Mouse (Mus musculus): ENCODE measurements at regions not wholly inside any gene's neighbourhood (a gene's known extent, or its start where the extent isn't known, plus 50 kb on each side); places are given as distances from the start of the nearest gene placed in this dataset.

DNA sequence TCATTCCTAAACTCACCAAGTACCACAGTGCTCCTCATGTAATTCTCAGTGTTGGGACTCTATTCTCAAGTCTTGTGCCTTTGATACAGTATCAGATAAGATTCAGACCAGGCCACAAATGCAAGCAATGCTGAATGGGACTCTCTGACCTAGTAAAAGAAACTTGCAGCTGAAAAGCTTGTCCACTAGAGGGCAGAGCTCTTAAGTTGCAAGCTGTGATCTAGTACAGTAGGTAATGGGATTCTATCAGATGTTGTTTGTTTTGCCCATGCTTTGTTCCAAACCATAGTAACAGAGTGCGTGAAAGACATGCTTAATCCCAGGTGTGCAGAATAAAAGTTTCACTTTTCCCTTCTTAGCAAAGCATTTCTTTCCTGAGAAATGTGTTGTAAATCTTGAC, 383.2 kb upstream of the Chrm2 start:
- H3K27ac ChIP-seq, result no peak overlapping the region
- H3K9ac ChIP-seq, result no peak overlapping the region
- no peaks in the 10 kb centered on the region for H3K27me3 ChIP-seq (replicated peaks)
- no peak for ATAC-seq (ENCODE audit: insufficient read depth, low FRiP score, low read depth)
- H3K4me1 ChIP-seq, result no peaks in the 10 kb centered on the region
- WGBS, result 57% methylated on average over 1 of the region's 1 CpGs
- H3K4me2 ChIP-seq, result no peak overlapping the region
- H3K9me3 ChIP-seq, result no peaks in the 10 kb centered on the region
- H3K4me3 ChIP-seq (replicated peaks), result no peak overlapping the region
- H3K36me3 ChIP-seq, result no peaks in the 10 kb centered on the region

DNA sequence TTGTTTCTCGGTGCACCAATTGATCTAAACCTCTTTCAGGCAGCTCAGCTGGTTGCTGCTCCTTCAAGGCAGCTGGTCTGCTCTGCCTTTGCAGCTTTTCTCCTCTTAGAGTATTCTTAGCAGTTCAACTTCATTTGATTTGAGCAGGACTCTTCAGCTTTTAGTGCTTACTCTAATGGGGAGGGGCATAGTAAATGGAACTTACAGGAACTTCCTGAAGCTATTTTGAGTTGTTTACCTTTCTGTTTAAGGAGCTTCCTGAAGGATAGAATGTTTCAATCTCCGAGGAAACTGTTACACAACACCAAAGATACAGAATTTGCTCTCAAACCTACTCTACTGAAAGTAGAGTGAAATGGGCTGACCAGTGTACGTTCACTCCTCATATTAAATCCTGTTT, 385.8 kb upstream of the Chrm2 start:
- Histone ChIP-seq H3K4me2 (no peak overlapping the region), H3K4me3 (replicated peaks) (no peak overlapping the region), H3K27me3 (replicated peaks) (no peaks in the 10 kb centered on the region), H3K4me1 (no peaks in the 10 kb centered on the region), H3K27ac (no peak overlapping the region), H3K36me3 (no peaks in the 10 kb centered on the region), H3K9me3 (no peaks in the 10 kb centered on the region), H3K9ac (no peak overlapping the region)
- 49% methylated on average over 3 of the region's 3 CpGs for WGBS
- ATAC-seq (ENCODE audit: insufficient read depth, low FRiP score, low read depth), result no peak

DNA sequence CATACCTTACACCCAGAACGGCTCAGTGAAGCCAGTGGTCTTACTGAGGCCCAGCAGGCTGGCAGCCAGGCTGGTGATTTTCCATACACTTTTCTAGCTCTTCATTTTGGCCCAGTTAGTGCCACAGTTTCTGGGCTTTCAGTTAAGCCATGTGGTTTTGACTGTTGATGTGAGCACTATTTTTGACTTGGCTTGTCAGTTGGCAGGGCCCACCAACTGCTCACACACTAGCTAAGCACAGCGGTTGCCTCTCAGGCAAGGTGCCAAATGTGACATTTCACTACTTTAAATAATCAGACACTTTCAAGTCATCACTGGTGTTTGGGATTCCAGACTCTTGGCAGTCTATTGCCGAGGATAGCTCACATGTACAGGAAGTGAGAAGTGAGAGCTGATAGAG, 399.0 kb upstream of the Chrm2 start:
- H3K4me1 ChIP-seq, result no peaks in the 10 kb centered on the region
- H3K27me3 ChIP-seq (replicated peaks), result no peaks in the 10 kb centered on the region
- no peak overlapping the region for H3K4me2 ChIP-seq
- H3K4me3 ChIP-seq (replicated peaks), result no peak overlapping the region
- H3K9ac ChIP-seq, result no peak overlapping the region
- no peaks in the 10 kb centered on the region for H3K9me3 ChIP-seq
- no peak overlapping the region for H3K27ac ChIP-seq
- 47% methylated on average over 3 of the region's 3 CpGs for WGBS
- ATAC-seq (ENCODE audit: insufficient read depth, low FRiP score, low read depth), result no peak
- H3K36me3 ChIP-seq, result no peaks in the 10 kb centered on the region

DNA sequence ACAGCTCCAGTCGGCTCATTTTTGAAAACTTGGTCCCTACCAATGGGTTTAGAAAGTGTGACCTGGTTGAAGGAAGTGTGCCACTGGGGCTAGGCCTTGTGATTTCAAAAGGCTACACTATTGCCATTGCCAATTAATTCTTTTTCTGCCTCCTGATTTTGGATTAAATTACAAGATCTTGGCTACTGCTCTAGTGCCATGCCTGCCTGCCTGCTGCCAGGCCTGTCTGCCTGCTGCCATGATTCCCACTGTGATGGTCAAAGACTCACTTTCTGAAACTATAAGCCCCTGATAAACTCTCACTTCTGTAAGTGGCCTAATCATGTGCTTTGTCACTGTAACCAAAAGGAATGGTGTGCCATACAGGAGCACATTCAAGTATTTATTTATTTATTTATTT, 400.4 kb upstream of the Mtpn start:
- Histone ChIP-seq H3K27ac (no peak overlapping the region), H3K9me3 (no peaks in the 10 kb centered on the region), H3K36me3 (no peaks in the 10 kb centered on the region), H3K4me3 (replicated peaks) (no peak overlapping the region), H3K4me2 (no peak overlapping the region), H3K4me1 (no peaks in the 10 kb centered on the region), H3K9ac (no peak overlapping the region), H3K27me3 (replicated peaks) (no peaks in the 10 kb centered on the region)
- 91% methylated on average over 1 of the region's 1 CpGs for WGBS
- ATAC-seq (ENCODE audit: insufficient read depth, low FRiP score, low read depth), result no peak

DNA sequence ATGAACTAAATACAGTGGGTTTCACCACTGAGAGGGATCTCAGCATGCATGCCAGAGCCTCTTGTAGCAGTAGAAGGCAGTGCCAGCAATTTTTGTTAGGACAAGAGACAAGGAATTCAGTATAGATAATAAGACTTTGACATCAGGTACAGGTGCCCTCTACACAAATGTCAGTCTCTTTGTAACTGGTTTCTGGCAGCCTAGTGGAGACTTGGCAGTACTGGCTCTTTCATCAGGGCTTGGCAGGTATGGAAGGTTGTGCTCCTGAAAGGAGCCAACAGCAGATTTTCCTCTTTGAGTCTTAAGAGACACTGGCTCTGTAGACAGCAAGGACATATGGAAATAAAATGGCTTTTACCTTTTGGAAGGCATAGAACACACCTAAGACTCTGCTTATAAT, 384.5 kb upstream of the Mtpn start:
- no peak overlapping the region for H3K4me3 ChIP-seq (replicated peaks)
- H3K4me1 ChIP-seq, result no peaks in the 10 kb centered on the region
- no peak overlapping the region for H3K27ac ChIP-seq
- no peaks in the 10 kb centered on the region for H3K36me3 ChIP-seq
- H3K9ac ChIP-seq, result no peak overlapping the region
- no peak overlapping the region for H3K4me2 ChIP-seq
- no peaks in the 10 kb centered on the region for H3K9me3 ChIP-seq
- no peaks in the 10 kb centered on the region for H3K27me3 ChIP-seq (replicated peaks)
- no peak for ATAC-seq (ENCODE audit: insufficient read depth, low FRiP score, low read depth)

DNA sequence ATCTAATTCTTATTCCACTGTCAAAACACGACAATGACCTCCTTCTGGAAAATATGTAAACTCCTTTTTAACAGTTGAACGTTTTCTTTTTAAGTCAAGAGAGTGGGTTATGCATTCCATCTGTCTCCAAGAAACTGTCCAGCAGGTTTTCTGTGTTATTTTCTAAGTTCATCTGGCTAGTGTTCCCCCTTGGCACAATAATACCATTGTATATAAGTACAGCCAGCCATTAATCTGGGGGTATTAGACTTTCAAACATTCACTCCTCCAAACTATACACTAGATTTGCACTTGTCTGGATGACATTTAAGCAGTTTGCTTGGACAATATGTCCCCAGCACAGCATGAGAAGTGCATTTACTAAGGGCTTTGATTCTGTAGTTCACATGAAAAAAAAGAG, 358.3 kb upstream of the Mtpn start:
- peak overlapping the region; percentile 35; the same call in 1 of the 2 replicates for H3K27ac ChIP-seq
- peaks cover 3% of the 10 kb centered on the region; the same call in 1 of the 2 replicates for H3K4me1 ChIP-seq
- H3K9ac ChIP-seq, result no peak overlapping the region
- peak; percentile 72; the same call in 1 of the 2 replicates for ATAC-seq (ENCODE audit: insufficient read depth, low FRiP score, low read depth)
- H3K27me3 ChIP-seq (replicated peaks), result no peaks in the 10 kb centered on the region
- H3K4me3 ChIP-seq (replicated peaks), result no peak overlapping the region
- WGBS, result 16% methylated on average over 2 of the region's 2 CpGs
- no peaks in the 10 kb centered on the region for H3K9me3 ChIP-seq
- no peaks in the 10 kb centered on the region for H3K36me3 ChIP-seq
- H3K4me2 ChIP-seq, result no peak overlapping the region

DNA sequence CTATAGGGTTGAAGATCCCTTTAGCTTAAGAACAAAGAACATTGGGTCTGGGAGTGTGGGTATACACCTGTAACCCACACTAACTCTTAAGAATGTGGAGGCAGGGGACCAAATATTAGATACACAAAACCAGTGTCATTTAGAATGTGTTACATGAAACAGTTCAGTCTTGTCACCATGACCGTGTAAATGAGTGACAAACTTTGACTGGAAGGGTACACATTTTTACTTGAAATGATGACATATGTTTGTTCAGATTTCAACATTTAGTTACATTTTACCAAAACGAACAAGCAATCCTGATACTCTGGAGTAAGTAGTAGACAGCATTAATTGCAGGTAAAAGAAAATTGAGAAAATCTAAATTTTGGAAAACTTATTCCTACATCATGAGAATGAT, 356.0 kb upstream of the Mtpn start:
- WGBS, result 89% methylated on average over 2 of the region's 2 CpGs

DNA sequence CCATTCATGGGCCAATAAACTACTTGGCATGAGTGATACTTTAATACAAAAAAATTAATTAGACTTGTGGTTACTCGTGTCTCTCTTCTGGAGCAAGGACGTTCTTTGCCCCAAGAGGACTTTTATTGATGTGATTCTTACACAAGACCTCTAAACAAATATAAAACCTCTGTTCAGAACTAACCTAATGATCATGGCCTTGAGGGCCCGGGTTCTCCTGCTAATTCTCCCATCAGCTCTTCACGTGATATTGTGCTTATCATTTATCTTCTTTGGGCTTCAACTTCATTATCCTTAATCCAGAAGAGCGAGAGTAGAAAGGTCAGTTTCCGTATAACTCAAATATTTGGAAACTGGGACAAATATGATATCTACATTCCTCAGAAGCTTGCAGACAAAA, 335.0 kb upstream of the Mtpn start:
- 59% methylated on average over 6 of the region's 6 CpGs for WGBS
- H3K9ac ChIP-seq, result no peak overlapping the region

More for the DNA sequence above, 356.0 kb upstream of the Mtpn start:
- Histone ChIP-seq H3K9me3 (no peaks in the 10 kb centered on the region), H3K4me2 (no peak overlapping the region), H3K27me3 (replicated peaks) (no peaks in the 10 kb centered on the region), H3K36me3 (no peaks in the 10 kb centered on the region), H3K9ac (no peak overlapping the region), H3K4me1 (peaks cover 3% of the 10 kb centered on the region; the same call in 1 of the 2 replicates), H3K27ac (no peak overlapping the region), H3K4me3 (replicated peaks) (no peak overlapping the region)
- no peak for ATAC-seq (ENCODE audit: insufficient read depth, low FRiP score, low read depth)

DNA sequence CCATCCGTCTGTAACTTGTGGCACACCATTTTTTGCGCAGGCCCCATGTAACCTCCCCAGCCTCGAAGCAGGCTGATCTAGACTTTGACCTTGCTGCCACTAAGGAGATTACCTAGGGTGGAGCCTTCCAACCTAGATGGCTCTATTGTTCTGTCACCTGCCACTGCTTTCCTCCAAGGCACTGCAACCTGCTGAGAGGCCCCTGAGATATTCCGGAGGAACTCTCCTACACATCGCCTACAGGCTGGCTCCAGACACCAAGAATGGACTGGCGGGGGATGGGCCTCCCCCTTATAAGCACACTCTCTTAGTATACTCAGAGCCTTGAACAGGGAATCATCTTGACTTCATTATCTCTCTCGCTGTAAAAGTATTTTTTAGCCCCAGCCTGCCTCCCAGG, 331.7 kb upstream of the Mtpn start:
- Histone ChIP-seq H3K27ac (no peak overlapping the region), H3K9me3 (no peaks in the 10 kb centered on the region), H3K9ac (no peak overlapping the region), H3K4me1 (no peaks in the 10 kb centered on the region), H3K4me3 (replicated peaks) (no peak overlapping the region), H3K27me3 (replicated peaks) (no peaks in the 10 kb centered on the region), H3K4me2 (no peak overlapping the region), H3K36me3 (no peaks in the 10 kb centered on the region)
- WGBS, result 69% methylated on average over 7 of the region's 7 CpGs
- ATAC-seq (ENCODE audit: insufficient read depth, low FRiP score, low read depth), result no peak

More for the DNA sequence above, 335.0 kb upstream of the Mtpn start:
- ATAC-seq (ENCODE audit: insufficient read depth, low FRiP score, low read depth), result no peak
- Histone ChIP-seq H3K4me2 (no peak overlapping the region), H3K4me1 (no peaks in the 10 kb centered on the region), H3K36me3 (no peaks in the 10 kb centered on the region), H3K4me3 (replicated peaks) (no peak overlapping the region), H3K27me3 (replicated peaks) (no peaks in the 10 kb centered on the region), H3K9me3 (no peaks in the 10 kb centered on the region), H3K27ac (no peak overlapping the region)

DNA sequence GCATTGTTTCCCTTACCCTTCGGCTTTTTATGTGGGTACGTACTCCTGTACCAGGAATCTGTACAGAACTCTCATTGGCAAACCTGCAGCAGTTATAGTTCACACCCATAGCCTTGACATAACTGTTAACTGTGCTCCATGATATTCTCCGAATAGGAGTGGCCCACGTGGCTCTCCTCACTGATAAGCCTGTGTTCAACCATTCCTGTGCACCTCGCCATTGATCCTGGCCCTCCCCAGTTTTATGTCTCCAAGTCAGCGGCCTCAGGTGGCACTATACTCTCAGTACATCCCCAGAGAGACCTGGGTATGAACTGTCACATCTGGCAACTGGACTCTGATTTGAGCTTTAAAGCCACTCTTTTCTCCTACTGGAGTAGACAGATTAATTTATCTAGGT, 324.5 kb upstream of the Mtpn start:
- 75% methylated on average over 6 of the region's 6 CpGs for WGBS
- no peak overlapping the region for H3K27ac ChIP-seq
- no peak overlapping the region for H3K4me3 ChIP-seq (replicated peaks)
- ATAC-seq (ENCODE audit: insufficient read depth, low FRiP score, low read depth), result no peak
- H3K36me3 ChIP-seq, result no peaks in the 10 kb centered on the region
- H3K4me1 ChIP-seq, result no peaks in the 10 kb centered on the region
- H3K9me3 ChIP-seq, result no peaks in the 10 kb centered on the region
- H3K4me2 ChIP-seq, result no peak overlapping the region
- no peak overlapping the region for H3K9ac ChIP-seq
- H3K27me3 ChIP-seq (replicated peaks), result no peaks in the 10 kb centered on the region

DNA sequence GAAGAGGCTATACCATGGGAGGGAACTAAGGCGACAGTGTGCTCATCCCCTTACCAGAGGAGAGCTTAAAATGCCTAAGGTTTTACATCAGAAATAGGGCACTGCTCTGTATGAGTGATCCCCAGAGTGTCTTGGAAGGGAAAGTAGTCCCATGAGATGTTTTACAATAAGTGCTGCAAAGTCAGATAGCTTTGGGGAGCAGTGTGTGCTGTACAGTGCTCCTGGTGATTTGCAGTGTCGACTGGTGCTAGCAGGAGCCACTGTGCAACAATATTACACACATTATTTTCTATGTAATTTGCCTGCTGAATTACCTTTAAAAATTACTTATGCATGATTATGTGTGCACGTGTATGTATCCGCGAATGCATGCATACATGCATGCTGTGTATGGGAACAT, 314.3 kb upstream of the Mtpn start:
- H3K4me1 ChIP-seq, result no peaks in the 10 kb centered on the region
- H3K9ac ChIP-seq, result no peak overlapping the region
- no peaks in the 10 kb centered on the region for H3K27me3 ChIP-seq (replicated peaks)
- WGBS, result 84% methylated on average over 5 of the region's 5 CpGs
- no peak overlapping the region for H3K4me2 ChIP-seq
- no peak for ATAC-seq (ENCODE audit: insufficient read depth, low FRiP score, low read depth)
- H3K27ac ChIP-seq, result no peak overlapping the region
- no peaks in the 10 kb centered on the region for H3K36me3 ChIP-seq
- no peaks in the 10 kb centered on the region for H3K9me3 ChIP-seq
- H3K4me3 ChIP-seq (replicated peaks), result no peak overlapping the region

DNA sequence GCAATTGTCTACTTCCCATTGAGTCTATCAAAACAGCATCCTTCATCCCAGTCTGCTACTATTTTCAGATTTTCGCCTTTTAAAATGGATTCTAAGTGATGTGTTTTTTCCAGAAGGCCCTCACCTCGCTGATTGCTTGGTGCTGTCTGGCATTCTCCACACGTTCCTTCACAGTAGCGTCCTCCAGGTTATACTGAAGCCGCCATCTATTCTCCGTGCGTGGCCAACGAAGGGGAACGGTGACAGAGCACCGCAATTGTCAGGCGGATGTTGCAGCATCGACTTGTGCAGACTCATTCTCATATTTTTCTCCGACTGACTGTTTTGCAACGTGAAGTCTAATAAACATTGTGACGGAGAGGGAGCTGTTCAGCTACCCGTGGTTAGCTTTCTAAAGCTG, 277.0 kb upstream of the Mtpn start:
- no peaks in the 10 kb centered on the region for H3K36me3 ChIP-seq
- no peak for ATAC-seq (ENCODE audit: insufficient read depth, low FRiP score, low read depth)
- no peak overlapping the region for H3K27ac ChIP-seq
- no peaks in the 10 kb centered on the region for H3K4me1 ChIP-seq
- H3K9ac ChIP-seq, result no peak overlapping the region
- H3K9me3 ChIP-seq, result no peaks in the 10 kb centered on the region
- no peak overlapping the region for H3K4me2 ChIP-seq
- no peaks in the 10 kb centered on the region for H3K27me3 ChIP-seq (replicated peaks)
- no peak overlapping the region for H3K4me3 ChIP-seq (replicated peaks)
- WGBS, result 79% methylated on average over 16 of the region's 16 CpGs

DNA sequence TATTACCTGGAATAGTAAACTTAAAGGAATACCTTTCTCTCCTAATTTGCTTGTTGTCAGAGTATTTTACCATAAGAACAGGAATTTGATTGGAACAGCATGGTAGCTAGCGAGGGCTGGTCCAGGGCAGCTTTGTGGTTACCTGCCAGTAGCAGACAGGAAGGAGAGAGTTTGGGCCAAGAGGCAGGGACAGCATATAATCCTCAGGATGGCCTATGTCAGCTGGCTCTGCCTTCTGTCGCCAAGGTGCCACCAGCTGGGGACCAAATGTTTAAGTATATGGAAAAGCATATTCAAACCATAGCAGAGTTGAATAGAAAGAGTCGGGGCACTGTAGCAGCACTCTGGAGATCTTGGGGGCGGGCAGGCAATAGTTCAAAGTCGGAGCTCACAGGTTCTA, 274.8 kb upstream of the Mtpn start:
- Histone ChIP-seq H3K4me2 (no peak overlapping the region), H3K27me3 (replicated peaks) (no peaks in the 10 kb centered on the region), H3K4me3 (replicated peaks) (no peak overlapping the region), H3K4me1 (no peaks in the 10 kb centered on the region), H3K9me3 (no peaks in the 10 kb centered on the region), H3K27ac (no peak overlapping the region), H3K36me3 (no peaks in the 10 kb centered on the region), H3K9ac (no peak overlapping the region)
- 74% methylated on average over 5 of the region's 5 CpGs for WGBS
- ATAC-seq (ENCODE audit: insufficient read depth, low FRiP score, low read depth), result no peak

Data from stomach, embryonic 15.5 days (tissue).